Mouse (Mus musculus): ENCODE measurements around the gene Olfr467.
"Not testable (repeated sequence)": the region's sequence is repeated elsewhere in the genome, so short reads cannot be mapped to it uniquely, and the experiment has no call there.

The Olfr467 gene

DNA sequence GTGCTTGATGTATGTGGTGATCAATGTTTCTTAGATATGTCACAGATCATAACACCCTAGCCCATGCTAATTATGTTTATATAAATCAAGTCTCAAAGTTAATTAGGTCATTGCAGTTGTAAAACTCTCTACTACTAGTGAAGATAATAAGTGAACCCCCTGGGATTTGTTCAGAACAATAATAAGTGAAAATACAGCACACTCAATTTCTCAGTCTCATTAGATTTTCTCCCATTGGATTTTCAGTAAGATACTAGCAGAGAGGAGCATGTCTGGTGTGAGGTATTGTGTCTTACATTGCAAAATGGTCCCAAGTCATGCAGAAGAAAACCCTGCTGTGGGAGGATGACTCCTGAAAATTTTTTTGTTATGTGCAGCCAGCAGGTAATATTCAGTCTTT, at the start of gene Olfr467:
Gene Olfr467, plus strand, starts transcription at position 301 of the 400 bp plus-strand sequence.
- DNase-seq: no peak

DNA sequence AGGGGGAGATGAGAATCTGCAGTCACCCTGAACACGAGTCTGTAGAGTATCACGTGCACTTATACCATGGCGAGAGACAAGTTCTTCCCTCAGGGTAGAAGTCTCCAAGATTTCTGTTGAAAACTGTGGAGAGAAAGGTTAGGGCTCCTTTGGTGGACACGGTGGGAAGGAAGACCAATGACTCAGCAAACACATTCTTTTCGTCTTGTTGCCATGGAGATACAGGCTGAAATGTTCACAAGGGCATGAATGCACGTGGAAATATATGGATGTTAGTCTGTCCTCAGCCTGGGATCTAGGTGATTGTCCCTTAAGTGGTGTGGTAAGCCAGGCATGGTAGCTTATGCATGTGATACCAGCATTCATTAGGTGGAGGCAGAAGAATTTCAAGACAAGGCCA, 41.3 kb upstream of the Olfr467 start:
- DNase-seq: peak; percentile 33

DNA sequence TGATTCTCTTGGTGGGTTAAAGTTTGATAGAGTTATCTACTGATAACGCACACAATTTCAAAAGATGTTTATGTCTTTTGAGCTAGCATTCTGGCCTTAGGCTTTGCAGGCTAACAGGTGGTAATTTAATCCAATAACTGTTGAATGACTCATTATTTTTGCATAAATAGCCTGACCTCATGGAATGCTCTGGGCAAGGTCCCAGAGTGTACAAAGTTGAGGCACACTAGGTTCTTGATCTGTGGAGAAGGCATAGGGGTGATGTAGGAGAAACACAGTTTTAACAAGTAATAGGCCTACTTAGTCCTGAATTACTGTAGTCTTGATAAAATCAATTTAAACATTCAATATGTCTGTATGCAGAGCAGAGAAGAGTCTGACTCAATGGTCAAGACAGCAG, 33.8 kb upstream of the Olfr467 start:
- DNase-seq: no peak

- no peak for DNase-seq
These were observed 32.5 kb upstream of the Olfr467 start for GRCm38 (mm10) chr7:107779611-107780010.

DNA sequence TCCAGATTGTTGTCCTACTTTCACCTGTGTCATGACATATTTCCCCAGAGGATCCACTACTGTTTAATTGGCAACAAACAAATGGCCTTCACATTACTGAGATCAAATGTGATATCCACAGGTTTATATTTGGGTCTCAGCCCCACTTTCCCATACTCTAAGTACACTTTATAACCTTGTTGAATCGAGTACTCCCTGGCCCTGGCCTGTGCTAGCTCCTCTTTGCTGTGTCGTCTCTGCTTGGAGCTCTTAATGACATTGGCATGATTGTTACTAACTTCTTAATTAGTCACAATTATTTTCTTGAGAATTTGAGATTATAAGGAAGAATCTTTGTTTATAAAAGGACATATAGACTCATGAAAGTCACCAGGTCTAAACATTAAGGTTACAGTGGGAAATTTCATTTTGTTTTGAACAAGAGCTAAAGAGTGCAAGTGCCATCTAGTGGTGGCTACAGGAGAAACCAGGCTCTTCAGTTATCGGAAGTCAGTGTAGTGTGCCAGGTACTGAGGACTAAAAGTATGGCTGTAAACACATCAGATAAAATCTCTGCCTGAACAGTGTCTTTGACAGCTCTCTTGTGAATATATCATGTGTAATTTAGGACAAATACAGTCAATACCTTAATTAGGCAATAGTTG, 24.0 kb upstream of the Olfr467 start:
- no peak for DNase-seq

DNA sequence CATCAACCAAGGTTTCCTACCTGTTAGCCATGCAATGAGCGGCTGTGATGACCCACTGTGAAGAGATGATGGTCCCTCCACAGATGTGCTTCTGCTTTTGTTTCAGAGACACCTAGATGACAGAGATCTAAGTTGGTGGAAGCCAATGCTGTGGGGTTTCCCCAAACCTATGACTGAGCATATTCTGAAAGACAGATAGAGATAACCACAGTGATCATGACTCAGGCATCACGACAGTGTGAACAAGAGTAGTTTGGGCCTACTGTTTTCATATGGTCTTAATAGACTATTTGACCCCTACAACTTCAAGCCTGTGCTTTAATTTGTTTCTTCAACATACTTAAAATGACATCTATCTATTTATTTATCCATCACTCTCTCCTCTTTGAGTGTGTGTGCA, 15.6 kb upstream of the Olfr467 start:
- no peak for DNase-seq

- no peak for DNase-seq
These were observed 11.0 kb upstream of the Olfr467 start, which contains the start of gene Ovch2 for GRCm38 (mm10) chr7:107801108-107801507. TSS of gene Ovch2 (minus strand) at chr7:107801208.

GRCm38 (mm10) chr7:107802138-107802537, 9.9 kb upstream of the Olfr467 start:
- no peak for DNase-seq

DNA sequence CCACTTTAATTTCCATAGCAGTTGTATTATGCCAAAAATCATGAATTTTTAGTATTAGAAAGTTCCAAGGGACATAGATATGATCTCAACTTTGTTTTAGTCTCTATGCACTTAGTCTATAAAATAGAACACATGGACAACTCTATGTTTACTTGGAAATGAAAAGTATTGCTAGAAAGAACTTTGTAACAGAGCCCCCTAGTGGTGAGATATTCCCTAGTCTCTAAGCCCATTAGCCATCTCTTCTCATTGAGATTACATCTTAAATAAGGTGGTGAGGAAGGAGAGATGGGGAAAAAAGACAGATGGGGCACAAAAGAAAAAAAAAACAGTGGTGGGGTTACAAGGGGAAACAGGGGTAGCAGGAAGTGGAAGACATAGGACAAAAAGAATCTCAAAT, 7.4 kb downstream of the Olfr467 start:
- DNase-seq: no peak

DNA sequence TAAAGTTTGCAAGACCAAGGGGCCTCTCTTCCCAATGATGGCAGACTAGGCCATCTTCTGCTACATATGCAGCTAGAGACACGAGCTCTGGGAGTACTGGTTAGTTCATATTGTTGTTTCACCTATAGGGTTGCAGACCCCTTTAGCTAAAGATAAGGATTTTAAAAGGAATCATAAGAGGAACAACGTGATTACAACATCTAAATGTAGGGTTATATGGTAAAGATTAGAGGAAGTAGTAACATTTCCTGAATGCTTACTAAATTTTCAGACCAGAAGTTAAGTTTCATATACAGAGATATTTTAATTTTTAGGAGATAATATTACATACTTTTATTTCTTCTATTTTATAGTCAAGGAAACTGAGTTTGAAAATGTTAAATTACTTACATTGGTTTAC, 11.8 kb downstream of the Olfr467 start:
- DNase-seq: not testable (repeated sequence)

- not testable (repeated sequence) for DNase-seq
These were observed 13.4 kb downstream of the Olfr467 start, which contains the start of gene Olfr469 for GRCm38 (mm10) chr7:107825441-107825840. TSS of gene Olfr469 (minus strand) at chr7:107825541.

GRCm38 (mm10) chr7:107841719-107842118, 29.7 kb downstream of the Olfr467 start:
- DNase-seq: no peak

- not testable (repeated sequence) for DNase-seq
These were observed 35.3 kb downstream of the Olfr467 start, which contains the start of gene Olfr470 for GRCm38 (mm10) chr7:107847390-107847789. TSS of gene Olfr470 (minus strand) at chr7:107847490.
